Mouse (Mus musculus) heart, postnatal 0 days (tissue): ENCODE results near the gene Chga. TPM values are rescaled to one million over a fixed set of nuclear protein-coding genes. Genes with fewer than 3 reads are reported as not detected.

Source experiments
- ATAC-seq: fragments of 200-750 bp; cut with Nextera tagmentation; 2 replicates; pipeline ENCODE4 v1.8.0; 2017; ENCODE audit warnings: low read depth, moderate number of reproducible peaks, moderate library complexity; ENCODE audit not compliant: insufficient read depth
- DNase-seq: peaks from one replicate; pipeline ENCODE4 v3.0.0-alpha.2; 2016; ENCODE audit warnings: low spot score
- H3K27ac ChIP-seq: fragments of 300-500 bp; sonication (generic); 2 replicates; pipeline ENCODE4 v1.5.1; 2014; ENCODE audit warnings: low read depth, mild to moderate bottlenecking
- H3K27me3 ChIP-seq: fragments of 300-500 bp; sonication (generic); 2 replicates; pipeline ENCODE4 v1.6.1; 2014; ENCODE audit warnings: low read length, mixed read lengths; ENCODE audit not compliant: control insufficient read depth, insufficient read depth
- H3K36me3 ChIP-seq: fragments of 300-500 bp; sonication (generic); replicated peaks from 2 replicates; pipeline ENCODE4 v1.6.1; 2014; ENCODE audit warnings: low read length, mixed read lengths; ENCODE audit not compliant: control insufficient read depth, insufficient read depth
- H3K4me1 ChIP-seq: fragments of 300-500 bp; sonication (generic); 2 replicates; pipeline ENCODE4 v1.6.1; 2014; ENCODE audit warnings: antibody characterized with exemption; ENCODE audit not compliant: control insufficient read depth, insufficient read depth
- H3K4me2 ChIP-seq: fragments of 300-500 bp; sonication (generic); 2 replicates; pipeline ENCODE4 v1.6.1; 2014; ENCODE audit warnings: low read depth, mild to moderate bottlenecking, low read length, moderate library complexity
- H3K4me3 ChIP-seq: fragments of 300-500 bp; sonication (generic); 2 replicates; pipeline ENCODE4 v1.5.1; 2014; ENCODE audit warnings: low read depth, low read length
- H3K9ac ChIP-seq: fragments of 300-500 bp; sonication (generic); replicated peaks from 2 replicates; pipeline ENCODE4 v1.6.1; 2014; ENCODE audit warnings: low read depth, low read length, mixed read lengths
- H3K9me3 ChIP-seq: fragments of 300-500 bp; sonication (generic); replicated peaks from 2 replicates; pipeline ENCODE4 v1.6.1; 2016; ENCODE audit warnings: low read length; ENCODE audit not compliant: control insufficient read depth
- CTCF ChIP-seq: IDR thresholded peaks from 2 replicates; pipeline ENCODE4 v1.5.1; 2016; ENCODE audit warnings: antibody characterized with exemption, control low read depth, low read depth
- EP300 ChIP-seq: IDR thresholded peaks from 2 replicates; pipeline ENCODE4 v1.6.1; 2016; ENCODE audit warnings: antibody characterized with exemption, low read depth
- WGBS: fragments of 180-500 bp; shearing (Covaris S2); extraction: QIAGEN DNeasy Blood & Tissue Kit; methylation state at CpG from one replicate; pipeline ENCODE4 v1.1.7; 2014; 5-methylcytosine and 5-hydroxymethylcytosine counted together
- polyA plus RNA-seq: library from polyadenylated mRNA; unstranded; fragments of >200 nt; fragmentation: Nextera tagmentation; extraction: Ambion mirVana; gene quantifications from 2 replicates; pipeline ENCODE4 v1.2.1, GENCODE M21; 2015
- total RNA-seq: library from RNA; depleted of rRNA; stranded (reverse); fragments of >200 nt; gene quantifications from 2 replicates; pipeline ENCODE4 v1.2.3, GENCODE M21; 2014; ENCODE audit warnings: low replicate concordance

Gene Chga
- total and polyA plus RNA-seq, 2 experiments from 2014 or later: not detected

DNA sequence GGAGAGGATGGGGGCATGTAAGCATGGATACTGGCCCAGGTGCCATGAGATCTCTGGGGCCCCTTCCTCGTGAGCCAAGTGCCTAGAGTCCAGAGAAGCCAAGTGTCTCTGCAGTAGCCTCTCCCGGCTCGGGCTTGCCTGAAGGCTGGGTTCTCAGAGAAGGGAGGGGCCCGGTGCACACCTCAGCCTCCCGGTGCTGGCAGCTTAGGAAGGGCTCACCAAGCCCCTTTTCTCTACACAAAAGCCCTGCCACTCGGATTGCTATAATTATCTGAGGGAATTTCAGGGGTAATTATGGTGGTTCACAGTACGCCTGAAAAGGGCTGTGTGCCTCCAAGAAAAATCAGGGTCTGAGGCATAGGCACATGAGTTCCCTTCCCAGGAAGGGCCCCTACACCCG lies 47.1 kb downstream of the Chga start:
- no peak overlapping the region for H3K27ac ChIP-seq
- H3K4me1 ChIP-seq: peaks cover 21% of the 10 kb centered on the region
- no peaks in the 10 kb centered on the region for H3K36me3 ChIP-seq
- no peak for ATAC-seq
- no peak overlapping the region for H3K4me3 ChIP-seq
- H3K9ac ChIP-seq: no peak overlapping the region; the same call in 1 of the 2 replicates
- TF ChIP-seq CTCF (no peak), EP300 (no peak)
- 60% methylated on average over 7 of the region's 8 CpGs for WGBS
- H3K27me3 ChIP-seq: no peaks in the 10 kb centered on the region
- no peak overlapping the region for H3K4me2 ChIP-seq
- no peak for DNase-seq
- H3K9me3 ChIP-seq: peaks cover 5% of the 10 kb centered on the region; the same call in 1 of the 2 replicates

GRCm38 (mm10) chr12:102602255-102603041 lies 47.7 kb downstream of the Chga start:
- peaks cover 5% of the 10 kb centered on the region; the same call in 1 of the 2 replicates for H3K9me3 ChIP-seq
- TF ChIP-seq CTCF (no peak), EP300 (no peak)
- ATAC-seq (no peak), DNase-seq (no peak)
- peaks cover 15% of the 10 kb centered on the region for H3K4me1 ChIP-seq
- no peak overlapping the region for H3K9ac ChIP-seq
- no peaks in the 10 kb centered on the region for H3K36me3 ChIP-seq
- H3K27me3 ChIP-seq: no peaks in the 10 kb centered on the region
- no peak overlapping the region for H3K27ac ChIP-seq
- no peak overlapping the region for H3K4me3 ChIP-seq
- no peak overlapping the region for H3K4me2 ChIP-seq
- WGBS: 80% methylated on average over 9 of the region's 9 CpGs

DNA sequence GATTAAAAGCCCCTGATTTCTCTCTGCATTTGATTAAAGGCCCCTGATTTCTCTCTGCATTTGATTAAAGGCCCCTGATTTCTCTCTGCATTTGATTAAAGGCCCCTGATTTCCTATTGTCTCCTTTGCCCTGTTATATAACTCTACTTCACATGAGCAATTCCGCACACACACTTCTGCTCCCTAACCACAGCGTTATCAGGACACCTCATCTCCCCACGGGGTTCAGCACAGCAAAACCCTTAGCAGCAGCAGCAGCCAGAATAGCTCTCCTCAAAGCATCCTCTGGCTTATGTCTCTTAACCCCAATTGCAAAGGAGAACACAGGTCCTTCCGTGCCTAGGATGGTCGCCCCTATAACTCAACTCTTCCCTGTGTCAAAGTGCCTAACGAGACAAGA lies 50.8 kb downstream of the Chga start:
- no peak overlapping the region for H3K9ac ChIP-seq

GRCm38 (mm10) chr12:102607066-102607465 lies 52.3 kb downstream of the Chga start:
- H3K36me3 ChIP-seq: no peaks in the 10 kb centered on the region
- H3K9me3 ChIP-seq: no peaks in the 10 kb centered on the region
- no peaks in the 10 kb centered on the region for H3K27me3 ChIP-seq
- H3K4me3 ChIP-seq: no peak overlapping the region
- DNase-seq (no peak), ATAC-seq (no peak)
- 90% methylated on average over 8 of the region's 8 CpGs for WGBS
- H3K4me1 ChIP-seq: peaks cover 3% of the 10 kb centered on the region; the same call in 1 of the 2 replicates
- no peak overlapping the region for H3K27ac ChIP-seq
- H3K4me2 ChIP-seq: no peak overlapping the region
- TF ChIP-seq CTCF: no peak
- no peak for TF ChIP-seq EP300
- no peak overlapping the region for H3K9ac ChIP-seq

More for the DNA sequence above, 50.8 kb downstream of the Chga start:
- no peak for ATAC-seq
- Histone ChIP-seq H3K36me3 (no peaks in the 10 kb centered on the region), H3K4me1 (peaks cover 3% of the 10 kb centered on the region; the same call in 1 of the 2 replicates), H3K27ac (no peak overlapping the region), H3K27me3 (no peaks in the 10 kb centered on the region), H3K4me3 (no peak overlapping the region), H3K4me2 (no peak overlapping the region), H3K9me3 (no peaks in the 10 kb centered on the region)
- no peak for DNase-seq
- TF ChIP-seq EP300: no peak
- no peak for TF ChIP-seq CTCF
- WGBS: 82% methylated on average over 6 of the region's 6 CpGs

GRCm38 (mm10) chr12:102607808-102608517 lies 53.2 kb downstream of the Chga start:
- TF ChIP-seq CTCF (no peak), EP300 (no peak)

More at GRCm38 (mm10) chr12:102607808-102608517, 53.2 kb downstream of the Chga start:
- Histone ChIP-seq H3K27me3 (no peaks in the 10 kb centered on the region), H3K9me3 (no peaks in the 10 kb centered on the region), H3K27ac (no peak overlapping the region), H3K4me3 (no peak overlapping the region), H3K9ac (no peak overlapping the region), H3K4me1 (peaks cover 3% of the 10 kb centered on the region; the same call in 1 of the 2 replicates), H3K36me3 (no peaks in the 10 kb centered on the region), H3K4me2 (no peak overlapping the region)
- ATAC-seq (no peak; the same call in 1 of the 2 replicates), DNase-seq (no peak)
- 55% methylated on average over 11 of the region's 11 CpGs for WGBS
